Mouse (Mus musculus): ENCODE data around the gene Dglucy. TPM values are rescaled to one million over a fixed set of nuclear protein-coding genes. Genes with fewer than 3 reads are reported as not detected.

Gene Dglucy
- polyA plus RNA-seq (2015; fragmentation: Nextera tagmentation; extraction: Ambion mirVana) = 2.6 and 3.0 TPM in 2 replicates

DNA sequence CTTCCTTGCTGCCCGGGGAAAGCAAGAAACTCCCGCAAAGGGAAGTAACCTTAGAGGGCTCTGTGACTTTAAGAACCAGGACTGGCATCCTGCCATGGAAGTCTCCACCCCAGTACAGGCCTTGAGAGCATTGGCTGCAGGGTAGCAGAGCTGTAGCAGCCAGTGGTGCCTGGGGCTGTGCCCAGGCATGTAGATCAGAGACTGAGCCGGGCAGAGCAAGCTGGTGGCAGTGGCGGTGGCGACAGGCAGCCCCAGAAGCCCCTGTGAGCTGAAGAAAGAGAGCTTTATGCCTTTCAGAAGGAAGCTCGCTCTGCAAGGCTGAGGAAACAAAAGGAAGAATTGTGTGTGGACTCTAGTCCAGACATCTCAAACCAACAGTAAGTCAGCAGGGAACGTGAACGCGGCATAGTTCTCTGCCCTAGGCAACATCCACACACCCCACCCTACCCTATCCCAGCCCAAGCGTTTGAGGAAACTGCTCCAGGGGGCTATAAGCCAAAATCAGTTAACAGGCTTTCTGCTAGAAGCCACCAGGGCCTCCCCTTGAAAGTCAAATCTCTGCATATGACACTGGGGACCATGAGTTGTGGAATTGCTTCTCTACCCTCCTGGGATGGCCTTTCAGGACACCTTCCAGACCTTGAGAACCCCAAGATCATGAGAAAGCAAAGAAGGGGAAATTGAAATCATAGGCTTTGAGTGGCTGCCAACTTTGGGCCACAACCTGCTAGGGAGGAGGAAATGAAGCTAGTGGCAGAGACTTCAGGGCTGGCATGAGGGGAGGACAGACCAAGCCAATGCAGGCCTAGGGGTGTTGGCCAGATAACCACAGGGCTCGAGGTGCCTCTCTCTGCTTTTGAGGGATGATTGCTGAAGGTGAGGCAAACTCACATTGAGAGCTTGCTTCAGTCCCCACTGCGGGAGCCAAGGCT, at the start of gene Dglucy:
TSS of gene Dglucy (plus strand) at position 124 of the 932 bp plus-strand sequence.
- no peaks in the 10 kb centered on the region for H3K36me3 ChIP-seq
- H3K27ac ChIP-seq = peak within 1 kb of the TSS; percentile 74
- H3K27me3 ChIP-seq = no peaks in the 10 kb centered on the region
- H3K4me1 ChIP-seq = peaks cover 14% of the 10 kb centered on the region
- H3K4me2 ChIP-seq = peak within 1 kb of the TSS; percentile 45
- WGBS = 51% methylated on average over 12 of the region's 12 CpGs
- peak; percentile 89 for ATAC-seq (replicated peaks; ENCODE audit: low FRiP score)
- no peaks in the 10 kb centered on the region for H3K9me3 ChIP-seq (replicated peaks)
- peak within 1 kb of the TSS; percentile 37 for H3K4me3 ChIP-seq (replicated peaks)
- H3K9ac ChIP-seq = peak within 1 kb of the TSS; percentile 27; the same call in 1 of the 2 replicates

DNA sequence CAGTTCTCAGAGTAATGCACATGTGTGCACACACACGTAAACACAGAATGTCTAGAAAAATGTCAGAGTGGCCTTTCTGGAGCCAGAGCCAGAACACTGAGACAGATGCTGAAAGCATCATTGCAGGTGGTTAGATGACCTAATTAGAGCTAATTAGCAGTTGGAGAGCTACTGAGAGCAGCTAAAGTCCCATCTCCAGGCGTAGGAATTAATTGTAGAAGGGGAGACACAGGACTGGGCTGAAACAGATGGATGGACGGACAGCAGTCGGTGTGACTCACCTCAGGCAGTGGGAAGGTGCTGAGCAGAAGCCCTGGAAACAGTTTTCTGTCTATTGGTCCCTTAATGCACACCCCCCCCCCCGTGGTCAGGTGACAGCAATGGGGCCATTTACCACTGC, 43.7 kb upstream of the Dglucy start:
- H3K27me3 ChIP-seq = no peaks in the 10 kb centered on the region
- ATAC-seq (replicated peaks; ENCODE audit: low FRiP score) = no peak
- no peak overlapping the region for H3K4me3 ChIP-seq (replicated peaks)
- H3K4me1 ChIP-seq = no peaks in the 10 kb centered on the region
- no peak overlapping the region for H3K27ac ChIP-seq
- no peak overlapping the region for H3K9ac ChIP-seq
- H3K9me3 ChIP-seq (replicated peaks) = no peaks in the 10 kb centered on the region
- H3K36me3 ChIP-seq = no peaks in the 10 kb centered on the region
- WGBS = 77% methylated on average over 5 of the region's 5 CpGs
- no peak overlapping the region for H3K4me2 ChIP-seq

DNA sequence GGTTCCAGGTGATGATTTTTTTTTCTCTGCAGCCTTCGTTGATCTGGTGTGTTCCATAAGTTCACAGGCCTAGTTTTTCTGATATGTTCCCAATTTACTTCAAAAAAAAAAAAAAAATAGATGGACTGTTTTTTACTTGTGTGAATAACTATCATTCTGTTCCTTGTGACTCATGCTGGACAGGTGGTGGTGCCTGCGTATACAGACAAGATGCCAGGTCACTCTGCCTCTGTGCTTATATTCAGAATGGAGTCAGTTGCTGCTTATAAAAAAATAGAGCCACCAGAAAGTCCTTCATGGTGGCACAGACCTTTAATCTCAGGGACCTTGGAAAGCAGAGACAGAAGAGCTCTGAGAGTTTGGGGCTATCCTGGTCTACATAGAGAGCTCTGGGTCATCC, 43.3 kb upstream of the Dglucy start:
- Histone ChIP-seq H3K4me3 (replicated peaks) (no peak overlapping the region), H3K27ac (no peak overlapping the region), H3K9me3 (replicated peaks) (no peaks in the 10 kb centered on the region), H3K4me1 (no peaks in the 10 kb centered on the region), H3K36me3 (no peaks in the 10 kb centered on the region), H3K27me3 (no peaks in the 10 kb centered on the region), H3K9ac (no peak overlapping the region), H3K4me2 (no peak overlapping the region)
- 85% methylated on average over 2 of the region's 2 CpGs for whole genome bisulfite sequencing
- no peak for ATAC-seq (replicated peaks; ENCODE audit: low FRiP score)

DNA sequence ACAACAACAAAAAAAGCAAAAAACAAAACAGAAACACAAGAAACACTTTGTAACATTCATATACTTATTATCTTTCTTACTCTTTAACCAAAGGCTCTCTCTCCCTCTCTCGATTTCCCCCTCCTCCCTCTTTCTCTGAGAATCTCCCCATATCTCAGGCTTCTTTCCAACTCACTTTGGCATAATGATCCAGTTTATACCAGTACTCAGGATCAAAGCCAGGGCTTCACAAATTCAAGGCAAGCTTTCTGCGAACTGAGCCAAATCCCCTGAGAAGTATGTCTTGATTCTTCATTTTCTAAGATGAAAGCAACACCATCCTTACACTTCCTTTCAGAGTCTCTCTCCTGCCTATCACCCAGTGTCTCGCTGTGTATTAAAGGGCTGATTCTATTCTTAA, 40.4 kb upstream of the Dglucy start:
- Histone ChIP-seq H3K27ac (no peak overlapping the region), H3K4me2 (no peak overlapping the region), H3K36me3 (no peaks in the 10 kb centered on the region), H3K4me1 (no peaks in the 10 kb centered on the region), H3K9ac (no peak overlapping the region), H3K27me3 (no peaks in the 10 kb centered on the region), H3K4me3 (replicated peaks) (no peak overlapping the region), H3K9me3 (replicated peaks) (no peaks in the 10 kb centered on the region)
- 76% methylated on average over 3 of the region's 3 CpGs for WGBS
- ATAC-seq (replicated peaks; ENCODE audit: low FRiP score) = no peak

DNA sequence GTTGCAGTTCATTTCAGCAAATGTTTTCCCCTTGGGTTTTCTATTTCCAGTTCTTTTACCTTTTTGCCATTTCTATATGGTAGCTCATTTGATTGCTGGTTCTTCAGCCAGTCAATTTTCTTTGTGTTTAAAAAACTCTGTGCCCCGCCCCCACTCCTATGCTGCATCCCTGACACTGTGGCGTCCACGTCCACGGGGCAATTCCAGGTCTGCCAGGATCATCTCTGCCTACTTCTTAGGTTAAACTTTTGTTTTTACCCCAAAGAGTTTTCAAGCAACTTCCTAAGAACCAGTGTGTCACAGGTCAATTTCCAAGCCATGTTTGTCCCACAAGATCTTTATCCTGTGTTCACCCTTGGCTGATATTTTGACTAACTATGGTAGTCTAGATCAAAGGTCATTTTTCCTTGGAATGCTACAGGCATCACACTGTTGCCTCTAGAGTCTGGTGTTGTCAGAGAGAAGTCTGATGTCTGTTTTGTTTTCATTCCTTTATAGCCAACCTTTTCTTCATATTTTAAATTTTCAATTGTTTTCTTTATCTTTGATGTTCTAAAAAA, 39.8 kb upstream of the Dglucy start:
- Histone ChIP-seq H3K27me3 (no peaks in the 10 kb centered on the region), H3K4me2 (no peak overlapping the region), H3K9me3 (replicated peaks) (no peaks in the 10 kb centered on the region), H3K9ac (no peak overlapping the region), H3K4me1 (no peaks in the 10 kb centered on the region), H3K27ac (no peak overlapping the region), H3K36me3 (no peaks in the 10 kb centered on the region), H3K4me3 (replicated peaks) (no peak overlapping the region)
- WGBS = 78% methylated on average over 4 of the region's 4 CpGs
- no peak for ATAC-seq (replicated peaks; ENCODE audit: low FRiP score)

DNA sequence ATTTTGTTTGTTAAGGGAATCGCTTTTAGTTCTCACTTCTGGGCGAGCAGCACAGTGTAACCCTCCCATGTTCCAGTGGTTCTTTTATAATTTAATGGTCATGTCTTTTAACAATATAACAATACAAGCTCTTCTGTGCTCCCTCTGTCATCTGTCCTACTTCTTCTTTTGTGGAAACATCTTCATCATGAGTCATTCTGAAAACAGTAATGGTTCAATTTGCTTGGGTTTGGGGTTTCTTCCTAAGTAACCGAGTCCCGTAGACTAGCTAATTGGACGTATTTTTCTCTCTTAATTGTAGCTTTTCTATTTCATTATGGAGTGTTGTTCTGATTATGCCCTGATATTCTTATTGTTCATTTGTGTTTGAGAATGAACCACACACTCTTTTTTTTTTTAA, 38.5 kb upstream of the Dglucy start:
- no peak for ATAC-seq (replicated peaks; ENCODE audit: low FRiP score)
- H3K4me2 ChIP-seq = no peak overlapping the region
- WGBS = 92% methylated on average over 5 of the region's 5 CpGs
- no peak overlapping the region for H3K27ac ChIP-seq
- H3K9me3 ChIP-seq (replicated peaks) = no peaks in the 10 kb centered on the region
- no peak overlapping the region for H3K4me3 ChIP-seq (replicated peaks)
- no peaks in the 10 kb centered on the region for H3K4me1 ChIP-seq
- no peaks in the 10 kb centered on the region for H3K36me3 ChIP-seq
- no peaks in the 10 kb centered on the region for H3K27me3 ChIP-seq
- no peak overlapping the region for H3K9ac ChIP-seq

DNA sequence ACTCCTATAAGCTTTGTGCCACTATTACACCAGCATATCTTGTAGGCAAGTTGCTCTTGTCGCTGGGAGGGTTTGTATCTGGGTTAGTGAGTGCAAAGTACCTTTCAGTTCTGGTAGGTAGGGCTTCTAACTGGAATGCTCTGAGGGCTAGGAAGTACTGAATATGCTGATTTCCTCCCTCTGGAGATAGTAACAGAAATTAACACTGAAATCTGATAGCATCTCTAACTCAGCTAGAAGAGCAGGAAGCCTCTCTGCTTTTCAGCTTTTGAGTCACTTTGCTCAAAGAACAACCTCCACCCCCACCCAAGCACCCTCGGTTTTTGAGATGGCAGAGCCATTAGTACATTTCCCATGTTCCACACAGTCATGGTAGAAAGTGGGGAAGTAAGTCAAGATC, 36.4 kb upstream of the Dglucy start:
- WGBS = 65% methylated on average over 2 of the region's 2 CpGs
- ATAC-seq (replicated peaks; ENCODE audit: low FRiP score) = no peak
- H3K4me1 ChIP-seq = no peaks in the 10 kb centered on the region

DNA sequence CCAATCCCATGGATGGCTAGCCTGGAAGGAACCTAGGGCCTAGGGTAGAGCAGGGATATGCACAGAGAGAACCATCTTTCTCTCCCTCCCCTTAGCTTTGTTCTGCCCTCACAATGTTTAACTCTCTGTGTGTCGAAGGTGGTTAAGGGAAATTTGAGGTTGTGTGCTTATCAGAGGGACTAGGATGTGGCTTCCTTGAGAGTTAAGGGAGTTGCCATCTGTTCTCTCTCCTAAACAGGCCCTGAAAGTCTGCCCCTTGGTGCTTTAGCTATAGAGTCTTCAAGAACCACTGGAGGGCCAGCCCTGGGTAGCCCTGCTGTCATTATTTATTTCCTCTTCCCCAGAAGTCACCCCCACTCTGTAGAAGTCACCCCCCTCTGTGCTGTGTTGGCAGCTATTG, 25.9 kb upstream of the Dglucy start:
- 56% methylated on average over 1 of the region's 1 CpGs for WGBS
- Histone ChIP-seq H3K9me3 (replicated peaks) (no peaks in the 10 kb centered on the region), H3K4me2 (no peak overlapping the region), H3K9ac (no peak overlapping the region), H3K27ac (no peak overlapping the region), H3K27me3 (no peaks in the 10 kb centered on the region), H3K36me3 (no peaks in the 10 kb centered on the region), H3K4me1 (no peaks in the 10 kb centered on the region), H3K4me3 (replicated peaks) (no peak overlapping the region)
- ATAC-seq (replicated peaks; ENCODE audit: low FRiP score) = no peak

More for the DNA sequence above, 36.4 kb upstream of the Dglucy start:
- H3K36me3 ChIP-seq = no peaks in the 10 kb centered on the region
- H3K4me2 ChIP-seq = no peak overlapping the region
- H3K9ac ChIP-seq = no peak overlapping the region
- H3K4me3 ChIP-seq (replicated peaks) = no peak overlapping the region
- no peaks in the 10 kb centered on the region for H3K9me3 ChIP-seq (replicated peaks)
- H3K27me3 ChIP-seq = no peaks in the 10 kb centered on the region
- H3K27ac ChIP-seq = no peak overlapping the region

DNA sequence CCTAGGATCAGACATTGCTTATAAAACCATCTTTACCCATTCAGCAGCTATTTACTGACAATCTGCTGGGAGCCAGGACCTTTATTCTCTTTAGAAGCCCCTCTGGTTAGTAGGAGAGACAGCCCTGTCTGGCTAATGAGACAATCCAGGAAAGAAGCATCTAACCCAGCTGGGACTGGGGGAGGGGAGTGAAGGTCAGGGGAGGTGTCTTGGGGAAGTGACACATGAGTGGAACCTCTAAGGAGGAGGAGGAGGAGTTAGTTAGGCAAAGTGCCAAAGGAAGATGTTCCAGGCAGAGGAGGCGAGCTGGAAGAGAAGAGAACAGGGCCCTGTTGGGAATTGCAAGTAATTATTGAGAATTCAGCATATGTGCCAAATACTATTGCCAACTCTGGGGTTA, 25.1 kb upstream of the Dglucy start:
- Histone ChIP-seq H3K9me3 (replicated peaks) (no peaks in the 10 kb centered on the region), H3K4me1 (no peaks in the 10 kb centered on the region), H3K4me2 (no peak overlapping the region), H3K27ac (no peak overlapping the region), H3K27me3 (no peaks in the 10 kb centered on the region), H3K36me3 (no peaks in the 10 kb centered on the region), H3K4me3 (replicated peaks) (no peak overlapping the region), H3K9ac (no peak overlapping the region)
- ATAC-seq (replicated peaks; ENCODE audit: low FRiP score) = no peak
- 27% methylated on average over 1 of the region's 1 CpGs for WGBS

DNA sequence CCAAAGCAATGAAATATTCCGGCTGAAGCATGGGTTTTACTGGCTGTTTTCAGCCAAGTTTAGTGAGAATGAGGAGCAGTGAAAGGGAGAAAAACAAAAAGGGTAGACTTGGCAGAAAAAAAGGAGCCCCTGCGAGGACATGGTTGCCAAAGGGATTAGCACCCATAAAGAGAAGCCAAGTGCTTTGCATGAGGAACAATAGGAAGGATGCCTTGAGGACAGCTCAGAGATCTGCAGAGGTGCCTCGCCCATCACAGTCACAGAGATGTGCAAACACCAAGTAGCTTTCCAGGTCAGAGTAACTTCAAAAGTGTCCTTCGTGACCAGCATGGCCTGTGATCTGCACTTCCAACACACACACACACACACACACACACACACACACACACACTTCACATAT, 21.4 kb upstream of the Dglucy start:
- H3K9me3 ChIP-seq (replicated peaks) = no peaks in the 10 kb centered on the region
- no peaks in the 10 kb centered on the region for H3K4me1 ChIP-seq
- no peak for ATAC-seq (replicated peaks; ENCODE audit: low FRiP score)
- no peak overlapping the region for H3K27ac ChIP-seq
- no peak overlapping the region for H3K4me2 ChIP-seq
- no peak overlapping the region for H3K4me3 ChIP-seq (replicated peaks)
- WGBS = 76% methylated on average over 4 of the region's 4 CpGs
- no peaks in the 10 kb centered on the region for H3K27me3 ChIP-seq
- H3K9ac ChIP-seq = no peak overlapping the region
- H3K36me3 ChIP-seq = no peaks in the 10 kb centered on the region

DNA sequence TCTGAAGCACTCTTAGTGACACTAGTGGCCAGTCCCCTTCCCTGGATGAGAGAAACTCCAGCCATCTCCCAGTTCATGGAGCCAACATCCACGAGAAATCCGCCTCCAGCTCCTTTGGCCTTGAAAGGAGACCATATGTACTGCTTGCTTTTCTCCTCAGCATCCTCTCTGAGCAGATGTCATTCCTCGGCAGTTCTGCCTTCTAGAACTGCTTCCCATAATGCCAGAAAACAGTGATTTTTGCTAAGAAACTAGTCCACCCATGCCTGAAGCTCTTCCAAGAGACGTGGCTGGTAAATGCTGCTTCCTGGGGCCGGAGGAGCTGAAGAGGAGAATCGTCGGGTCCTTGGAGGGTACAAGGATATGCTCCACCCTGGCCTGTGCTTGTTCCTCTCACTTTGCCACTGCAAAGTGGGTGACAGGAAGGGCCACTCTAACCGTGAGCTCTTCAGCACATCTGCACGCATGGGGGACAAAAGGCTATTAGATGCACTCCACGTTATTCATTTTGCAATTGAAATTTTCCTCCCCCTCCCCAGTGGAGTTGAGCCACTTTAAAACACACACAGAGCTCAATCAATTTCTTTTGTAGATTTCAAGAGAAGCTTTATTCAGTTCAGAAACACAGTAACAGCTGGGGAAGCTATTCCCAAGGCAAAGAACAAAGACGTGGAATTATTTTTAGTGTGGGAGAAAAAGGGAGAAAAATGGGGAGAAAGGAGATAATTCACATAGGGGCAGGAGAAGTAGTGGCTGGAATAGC, 16.0 kb upstream of the Dglucy start:
- ATAC-seq (replicated peaks; ENCODE audit: low FRiP score) = no peak
- no peaks in the 10 kb centered on the region for H3K36me3 ChIP-seq

More for the DNA sequence above, 16.0 kb upstream of the Dglucy start:
- Histone ChIP-seq H3K4me1 (no peaks in the 10 kb centered on the region), H3K4me2 (no peak overlapping the region), H3K27me3 (no peaks in the 10 kb centered on the region), H3K9ac (no peak overlapping the region), H3K9me3 (replicated peaks) (no peaks in the 10 kb centered on the region), H3K27ac (no peak overlapping the region), H3K4me3 (replicated peaks) (no peak overlapping the region)
- 67% methylated on average over 11 of the region's 11 CpGs for WGBS

Data from kidney, embryonic 15.5 days (tissue).